Mouse (Mus musculus) lung, postnatal 0 days (tissue): ENCODE results near the gene Apobec3.

Experiments used
- CTCF ChIP-seq: IDR thresholded peaks from 2 replicates; pipeline ENCODE4 v1.5.1; 2016; ENCODE audit warnings: antibody characterized with exemption, mild to moderate bottlenecking
- EP300 ChIP-seq: IDR thresholded peaks from 2 replicates; pipeline ENCODE4 v1.6.1; 2016; ENCODE audit warnings: antibody characterized with exemption, mild to moderate bottlenecking, control low read depth

GRCm38 (mm10) chr15:79958418-79958817 is 67.0 kb downstream of the Apobec3 start:
- TF ChIP-seq CTCF (no peak), EP300 (no peak)
